Mouse (Mus musculus) adrenal gland, postnatal 10 days (tissue): ENCODE measurements at regions not wholly inside any gene's neighbourhood (a gene's known extent, or its start where the extent isn't known, plus 50 kb on each side); places are given as distances from the start of the nearest gene placed in this dataset.

Source experiments
- DNase-seq: peaks from one replicate; pipeline ENCODE4 v3.0.0; 2021; ENCODE audit warnings: mixed read lengths

GRCm38 (mm10) chr16:50766055-50766770, 175.3 kb upstream of the Ccdc54 start:
- DNase-seq: no peak

GRCm38 (mm10) chr16:50762096-50762495, 171.1 kb upstream of the Ccdc54 start:
- no peak for DNase-seq

- DNase-seq: no peak
These were observed 169.0 kb upstream of the Ccdc54 start for GRCm38 (mm10) chr16:50759979-50760378.

- peak; percentile 75 for DNase-seq
These were observed 165.7 kb upstream of the Ccdc54 start for GRCm38 (mm10) chr16:50756696-50757095.

- DNase-seq: peak; percentile 80
These were observed 162.8 kb upstream of the Ccdc54 start for GRCm38 (mm10) chr16:50753612-50754389.

GRCm38 (mm10) chr16:50753046-50753445, 162.1 kb upstream of the Ccdc54 start:
- DNase-seq: peak; percentile 18

- peak; percentile 63 for DNase-seq
These were observed 161.3 kb upstream of the Ccdc54 start for GRCm38 (mm10) chr16:50752277-50752600.

- peak; percentile 59 for DNase-seq
These were observed 160.7 kb upstream of the Ccdc54 start for GRCm38 (mm10) chr16:50751495-50752276.

GRCm38 (mm10) chr16:50747698-50748097, 156.7 kb upstream of the Ccdc54 start:
- no peak for DNase-seq

GRCm38 (mm10) chr16:50745723-50746122, 154.8 kb upstream of the Ccdc54 start:
- no peak for DNase-seq

GRCm38 (mm10) chr16:50737396-50737843, 146.5 kb upstream of the Ccdc54 start:
- DNase-seq: peak; percentile 34

GRCm38 (mm10) chr16:50736151-50737047, 145.4 kb upstream of the Ccdc54 start:
- DNase-seq: peak; percentile 93

- no peak for DNase-seq
These were observed 142.4 kb upstream of the Ccdc54 start for GRCm38 (mm10) chr16:50733359-50733758.

GRCm38 (mm10) chr16:50732082-50733006, 141.4 kb upstream of the Ccdc54 start:
- DNase-seq: peak; percentile 93

- DNase-seq: no peak
These were observed 138.4 kb upstream of the Ccdc54 start for GRCm38 (mm10) chr16:50729341-50729740.

- no peak for DNase-seq
These were observed 132.2 kb upstream of the Ccdc54 start for GRCm38 (mm10) chr16:50723144-50723543.

- peak; percentile 8 for DNase-seq
These were observed 126.5 kb upstream of the Ccdc54 start for GRCm38 (mm10) chr16:50717306-50718017.

GRCm38 (mm10) chr16:50709727-50710126, 118.8 kb upstream of the Ccdc54 start:
- no peak for DNase-seq

GRCm38 (mm10) chr16:50707906-50708305, 117.0 kb upstream of the Ccdc54 start:
- DNase-seq: no peak

- DNase-seq: no peak
These were observed 115.0 kb upstream of the Ccdc54 start for GRCm38 (mm10) chr16:50705921-50706320.
